In the genomic region with DNA sequence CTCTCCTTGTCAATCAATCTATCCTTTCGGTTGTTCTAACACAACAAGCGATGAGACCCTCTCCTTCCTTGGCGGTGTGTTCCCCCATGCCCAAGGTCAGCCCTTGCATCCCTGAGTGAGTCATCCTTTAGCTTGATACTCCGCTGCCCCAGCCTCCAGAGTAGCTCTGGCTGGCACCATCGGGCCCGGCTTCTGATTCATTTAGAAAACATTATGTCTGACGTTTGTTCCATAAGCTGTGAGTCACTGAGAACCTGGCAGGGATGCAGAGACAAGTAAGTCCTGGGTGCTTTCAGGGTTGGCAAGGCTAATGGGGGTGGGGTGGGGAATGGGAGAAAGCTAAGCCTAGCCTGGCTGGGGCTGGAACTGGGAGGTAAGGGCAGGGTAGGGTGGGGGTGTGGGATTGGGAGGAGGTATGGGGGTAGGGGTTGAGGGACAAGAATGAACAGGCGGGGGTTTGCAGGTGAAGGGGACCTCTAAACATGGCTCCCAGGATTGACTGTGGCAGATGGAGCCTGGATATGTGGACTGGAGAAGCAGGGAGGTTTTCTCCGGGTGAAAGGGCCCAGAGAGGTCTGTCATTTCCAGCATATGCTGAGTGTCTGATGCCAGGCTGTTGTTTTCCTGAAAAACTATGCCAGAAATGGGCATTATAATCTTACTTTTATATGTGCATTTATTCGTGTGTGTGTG, we compare ENCODE assay signal across 11 mouse cellular contexts.
A peak's percentile ranks its signal among the peaks of the same experiment; 100 is the strongest.
DNase-seq lines count a peak whose midpoint lies in the region; ATAC-seq and TF ChIP-seq lines count a peak whose summit lies in the region.
"Had no signal": no experiment of that assay in that cellular context is flagged by ENCODE, and none has a peak within 500 bp of the region (broad histone marks: within the 10 kb centered on the region; RNA-seq: fewer than 3 reads in every experiment).

No protein-coding gene starts in this region.

- H3ac ChIP-seq in C2C12 (ENCODE audit: control insufficient read depth, insufficient read length, low read depth) (peak overlapping the region; percentile 27), myocyte (ENCODE audit: control insufficient read depth, insufficient read length) (no peak overlapping the region)

- no peak overlapping the region for H3K9ac ChIP-seq in kidney, embryonic 16.5 days (replicated peaks; ENCODE audit: low read length)
- H3K9ac ChIP-seq in intestine, embryonic 15.5 days: no peak overlapping the region
- H3K9ac ChIP-seq: forebrain, embryonic 12.5 days; lung, embryonic 14.5 days had no signal

- no peak overlapping the region for H3K27ac ChIP-seq in kidney, embryonic 16.5 days (ENCODE audit: low read length)
- H3K27ac ChIP-seq in intestine, embryonic 15.5 days: no peak overlapping the region
- H3K27ac ChIP-seq: forebrain, embryonic 12.5 days; hindbrain, postnatal 0 days had no signal

- H3K9me3 ChIP-seq in kidney, embryonic 16.5 days (ENCODE audit: low read length): no peaks in the 10 kb centered on the region
- H3K9me3 ChIP-seq in intestine, embryonic 15.5 days: no peaks in the 10 kb centered on the region
- H3K9me3 ChIP-seq: forebrain, embryonic 12.5 days had no signal

- H3K79me3 ChIP-seq in C2C12 (ENCODE audit: low read depth): no peaks in the 10 kb centered on the region

- ATAC-seq in Patski: peak; percentile 74
- no peak for ATAC-seq in kidney, embryonic 16.5 days (ENCODE audit: low FRiP score, low TSS enrichment)
- ATAC-seq in intestine, embryonic 15.5 days: no peak
- ATAC-seq: hindbrain, postnatal 0 days had no signal

- H3K27me3 ChIP-seq in C2C12 (ENCODE audit: control insufficient read depth, insufficient read depth, insufficient read length): no peaks in the 10 kb centered on the region
- no peaks in the 10 kb centered on the region for H3K27me3 ChIP-seq in Patski
- H3K27me3 ChIP-seq in myocyte (ENCODE audit: control insufficient read depth, insufficient read depth, insufficient read length): no peaks in the 10 kb centered on the region
- no peaks in the 10 kb centered on the region for H3K27me3 ChIP-seq in kidney, embryonic 16.5 days (ENCODE audit: insufficient read depth, low read length)
- no peaks in the 10 kb centered on the region for H3K27me3 ChIP-seq in intestine, embryonic 15.5 days (replicated peaks)

- H3K36me3 ChIP-seq in C2C12 (ENCODE audit: control insufficient read depth, insufficient read depth) (no peaks in the 10 kb centered on the region), myocyte (ENCODE audit: control insufficient read depth, insufficient read depth) (no peaks in the 10 kb centered on the region)
- no peaks in the 10 kb centered on the region for H3K36me3 ChIP-seq in kidney, embryonic 16.5 days (ENCODE audit: insufficient read depth, low read length)
- no peaks in the 10 kb centered on the region for H3K36me3 ChIP-seq in intestine, embryonic 15.5 days
- H3K36me3 ChIP-seq: forebrain, embryonic 12.5 days had no signal

- no peaks in the 10 kb centered on the region for H3K79me2 ChIP-seq in C2C12 (ENCODE audit: control insufficient read depth, insufficient read depth)
- no peaks in the 10 kb centered on the region for H3K79me2 ChIP-seq in myocyte (ENCODE audit: control insufficient read depth, insufficient read depth)

- POLR2A ChIA-PET in Patski (lab: Charles Lee): no interaction called here

- peak overlapping the region; percentile 28 for H3K4me2 ChIP-seq in myocyte (ENCODE audit: low read depth)
- H3K4me2 ChIP-seq in kidney, embryonic 16.5 days (replicated peaks; ENCODE audit: low read depth, low read length): no peak overlapping the region
- no peak overlapping the region for H3K4me2 ChIP-seq in intestine, embryonic 15.5 days (replicated peaks)
- H3K4me2 ChIP-seq: forebrain, embryonic 12.5 days; lung, embryonic 14.5 days had no signal

- no peak overlapping the region for H3K4me3 ChIP-seq in C2C12 (ENCODE audit: insufficient read depth, poor library complexity, severe bottlenecking)
- H3K4me3 ChIP-seq in myocyte: no peak overlapping the region
- H3K4me3 ChIP-seq in kidney, embryonic 16.5 days (ENCODE audit: low read length): no peak overlapping the region
- no peak overlapping the region for H3K4me3 ChIP-seq in intestine, embryonic 15.5 days (replicated peaks)
- H3K4me3 ChIP-seq: forebrain, embryonic 12.5 days had no signal

- WGBS in kidney, embryonic 16.5 days: 78% methylated on average over 10 of the region's 10 CpGs
- WGBS in intestine, embryonic 15.5 days: 83% methylated on average over 10 of the region's 10 CpGs

- TF ChIP-seq CTCF in C2C12 (IDR thresholded peaks at IDR 0.05; ENCODE audit: control insufficient read depth, insufficient read depth, insufficient read length) (no peak), Patski (IDR thresholded peaks at IDR 0.05) (no peak)

- H3K4me1 ChIP-seq in kidney, embryonic 16.5 days (ENCODE audit: insufficient read depth, low read length): no peaks in the 10 kb centered on the region
- H3K4me1 ChIP-seq in intestine, embryonic 15.5 days (replicated peaks): no peaks in the 10 kb centered on the region

- DNase-seq in Patski (ENCODE audit: low read depth, low spot score): peak; percentile 94
- peak; percentile 54 to 55 for DNase-seq in frontal cortex, postnatal 36 days (ENCODE audit: low spot score in 2 of 2)
- DNase-seq in lung, postnatal 36 days: no peak
- DNase-seq: kidney, postnatal 4 days; lung, embryonic 14.5 days had no signal

- in situ Hi-C loops in Patski (cut with MboI; ENCODE audit: low pct_unique_long_range_greater_than_20kb): no loop called here

- TF ChIP-seq POLR2A in myocyte (IDR thresholded peaks at IDR 0.05; ENCODE audit: insufficient read length, low read depth): no peak

- CTCF ChIA-PET in Patski (lab: Charles Lee): interaction anchor here (1.0 kb wide), 1 partner anchor 10 kb away, joined by 3 read pairs; no protein-coding TSS in a partner anchor

TF ChIP-seq in C2C12, 6 proteins besides CTCF, POLR2A, EP300 and RAD21:
- TF ChIP-seq MYOD1 (IDR thresholded peaks at IDR 0.05; ENCODE audit: control insufficient read depth, insufficient read length, low read depth) (peak; percentile 62), USF1 (IDR thresholded peaks at IDR 0.05; ENCODE audit: low read depth) (no peak), MYOG (IDR thresholded peaks at IDR 0.05; ENCODE audit: control insufficient read depth, extremely low read depth, insufficient read length) (no peak), FOSL1 (IDR thresholded peaks at IDR 0.05; ENCODE audit: insufficient read depth, low read length, poor library complexity, severe bottlenecking) (peak; percentile 85), MAX (IDR thresholded peaks at IDR 0.05) (no peak), CEBPB (IDR thresholded peaks at IDR 0.05; ENCODE audit: low read depth) (no peak)

TF ChIP-seq in myocyte, 11 proteins besides CTCF, POLR2A, EP300 and RAD21:
- TF ChIP-seq E2F4 (IDR thresholded peaks at IDR 0.05; ENCODE audit: insufficient read depth): no peak
- TF ChIP-seq MAX (IDR thresholded peaks at IDR 0.05; ENCODE audit: low read depth): no peak
- TF ChIP-seq REST (IDR thresholded peaks at IDR 0.05; ENCODE audit: insufficient read depth, insufficient read length): no peak
- TF ChIP-seq MYOD1 (IDR thresholded peaks at IDR 0.05; ENCODE audit: control insufficient read depth in 1 of 3, insufficient read length in 2 of 3, low read depth in 2 of 3): peak; percentile 28 to 78 (median 72)
